Mouse (Mus musculus) cerebellum, adult 9-10 months (tissue): Measurements from ENCODE around the gene Pask.
"Not testable (repeated sequence)": the region's sequence is repeated elsewhere in the genome, so short reads cannot be mapped to it uniquely, and the experiment has no call there.

Experiments used
- DNase-seq: peaks from one replicate; pipeline ENCODE4 v3.0.0; 2022

Pask gene

DNA sequence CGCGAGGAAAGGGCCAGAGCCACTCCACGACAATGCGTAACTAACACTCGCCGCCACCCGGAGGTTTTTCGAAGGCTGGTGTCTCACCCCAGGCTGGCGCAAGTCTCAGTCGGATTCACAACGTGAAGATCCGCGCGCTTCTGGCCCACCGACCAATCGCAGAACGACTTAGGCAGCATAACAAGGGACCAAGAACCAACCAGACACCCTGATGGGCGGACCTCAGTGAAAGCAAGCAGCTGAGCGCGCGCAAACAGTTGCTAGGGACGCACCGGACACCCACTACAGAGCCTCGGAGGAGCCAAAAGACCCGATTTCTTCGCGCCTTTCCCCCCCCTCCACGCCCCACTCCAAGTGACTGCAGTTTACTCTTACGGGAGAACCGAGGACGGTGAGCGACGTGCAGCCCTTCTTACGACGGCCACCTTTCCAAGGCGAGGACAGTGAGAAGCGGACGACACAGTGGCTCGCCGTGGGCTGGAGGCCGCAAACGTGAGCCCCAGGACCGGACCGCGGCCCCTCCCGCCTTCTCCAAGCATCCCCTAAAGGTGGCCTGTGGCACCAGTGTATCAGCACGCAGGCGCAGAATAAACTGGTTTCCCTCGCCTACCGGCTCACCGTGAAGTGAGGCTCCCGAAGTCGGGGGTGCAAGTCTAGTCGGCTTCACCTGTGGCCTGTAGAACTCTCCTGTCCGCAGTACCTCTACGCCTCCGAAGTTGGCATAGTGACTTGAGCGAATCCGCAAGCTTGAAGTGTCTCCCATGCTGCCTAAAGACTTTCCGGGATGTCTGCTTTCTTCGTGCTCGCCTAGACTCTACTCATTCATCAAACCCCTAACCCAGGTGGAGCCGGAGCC is at the start of gene Pask, which contains the start of gene Ppp1r7:
Pask (minus strand) TSS at position 835 of the 856 bp plus-strand sequence.
Ppp1r7 (plus strand) TSS at position 207 of the 856 bp plus-strand sequence.
- peak; percentile 95 for DNase-seq

DNA sequence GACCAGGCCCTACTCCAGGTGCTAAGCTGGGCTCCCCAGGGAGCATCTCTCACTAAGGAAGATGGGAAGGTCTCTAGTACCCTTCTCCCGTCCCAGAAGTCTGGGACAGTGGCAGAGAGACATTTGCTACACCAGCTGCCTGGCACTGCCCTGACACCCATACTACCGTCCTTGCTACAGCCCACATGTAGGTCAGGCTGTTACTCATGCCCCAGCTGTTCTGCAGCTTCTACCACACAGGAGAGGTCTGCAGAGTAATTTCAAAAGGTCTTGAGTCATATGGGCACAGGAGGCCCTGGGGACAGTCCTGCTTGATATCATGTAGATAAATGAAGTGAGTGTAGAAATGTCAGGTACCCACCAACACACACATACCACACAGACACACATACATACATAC is 45.6 kb upstream of the Pask start:
- no peak for DNase-seq

DNA sequence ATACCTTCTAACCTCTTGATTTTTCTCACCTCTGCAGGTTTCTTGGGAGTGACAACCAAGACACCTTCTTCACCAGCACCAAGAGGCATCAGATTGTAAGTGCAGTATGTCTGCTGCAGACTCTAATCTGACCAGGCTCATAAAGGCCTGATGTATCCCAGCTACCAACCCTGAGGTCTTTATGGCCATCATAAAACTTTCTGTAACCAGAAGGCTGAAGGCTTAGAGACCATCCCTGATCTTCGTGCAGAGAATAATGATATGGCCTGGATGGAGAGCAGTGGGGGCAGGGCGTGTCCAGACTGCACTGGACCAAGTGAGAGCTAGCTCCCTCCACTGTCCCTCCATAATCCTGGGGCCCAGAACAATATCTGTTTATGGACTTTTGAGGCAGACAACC is 43.9 kb upstream of the Pask start:
- DNase-seq: no peak

DNA sequence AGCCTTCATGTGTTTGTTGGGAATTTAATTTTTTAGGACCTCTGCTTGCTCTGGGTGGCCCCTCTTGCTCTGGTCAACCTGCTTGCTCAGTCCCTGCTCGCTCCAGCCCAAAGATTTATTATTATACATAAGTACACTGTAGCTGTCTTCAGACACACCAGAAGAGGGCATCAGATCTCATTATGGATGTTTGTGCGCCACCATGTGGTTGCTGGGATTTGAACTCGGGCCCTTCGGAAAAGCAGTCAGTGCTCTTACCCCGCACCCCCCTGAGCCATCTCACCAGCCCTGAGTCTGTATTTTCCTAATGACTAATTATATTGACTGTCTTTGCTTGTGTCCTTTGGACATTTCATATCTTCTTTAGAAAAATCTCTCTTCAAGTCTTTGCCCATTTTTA is 35.8 kb upstream of the Pask start:
- DNase-seq: no peak

DNA sequence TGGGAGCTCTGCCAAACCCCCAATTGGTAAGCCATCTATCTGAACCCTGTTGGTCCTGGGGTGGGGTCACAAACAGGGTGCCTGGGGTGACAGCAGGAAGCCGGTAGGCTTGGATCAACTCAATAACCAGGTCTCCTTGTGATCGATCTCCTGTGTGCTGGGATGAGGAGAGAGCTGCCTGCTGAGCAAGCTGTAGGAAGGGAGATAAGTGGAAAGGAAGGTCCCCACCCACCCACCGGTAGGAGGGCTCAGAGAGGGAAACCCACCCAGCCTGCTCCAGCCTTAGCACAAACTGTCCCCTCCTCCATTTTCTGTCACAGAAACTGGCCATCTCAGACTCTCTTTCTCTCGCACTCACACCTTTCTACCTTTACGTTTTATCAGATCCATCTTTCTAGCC is 34.0 kb upstream of the Pask start:
- DNase-seq: no peak

DNA sequence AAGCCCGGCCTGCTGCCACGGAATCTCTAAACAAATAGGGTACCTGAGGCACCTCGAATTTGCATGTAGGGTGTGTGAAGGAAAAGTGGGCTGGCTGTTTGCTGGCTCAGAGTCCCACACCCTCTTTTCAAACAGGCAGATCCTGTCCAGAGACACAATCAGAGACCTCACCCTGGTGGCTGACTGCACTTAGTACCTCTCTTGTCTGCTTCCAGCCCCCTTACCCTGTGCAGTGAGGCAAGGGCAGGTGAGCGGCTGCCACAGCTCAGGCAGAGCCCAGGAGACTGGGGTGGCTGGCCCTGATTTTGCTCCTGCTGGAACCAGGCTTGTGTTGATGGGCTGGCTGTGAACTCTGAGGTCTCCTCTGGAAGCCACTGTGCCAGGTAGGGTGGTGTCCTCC is 30.4 kb upstream of the Pask start, which contains the start of gene Ano7:
Ano7 (plus strand) TSS at position 266 of the 400 bp plus-strand sequence.
- DNase-seq: no peak

DNA sequence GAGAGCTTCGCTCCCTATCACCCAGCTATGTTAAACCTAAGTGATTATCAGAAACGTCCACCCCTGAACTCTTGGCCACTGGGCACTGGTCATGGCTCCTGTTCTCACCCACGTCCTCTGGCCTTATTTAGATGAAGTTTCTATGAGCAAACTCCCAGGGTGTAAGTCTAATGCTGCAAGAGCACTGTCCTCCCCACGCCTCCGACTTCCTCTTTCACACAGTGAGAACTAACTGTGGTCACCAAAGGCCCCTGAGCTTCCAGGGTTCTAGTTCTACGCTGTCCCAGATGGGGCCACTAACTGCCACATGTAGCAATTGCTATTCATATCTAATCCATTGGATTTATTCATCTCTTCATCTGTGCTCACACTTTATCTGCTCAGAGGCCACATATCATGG is 22.4 kb upstream of the Pask start:
- no peak for DNase-seq

DNA sequence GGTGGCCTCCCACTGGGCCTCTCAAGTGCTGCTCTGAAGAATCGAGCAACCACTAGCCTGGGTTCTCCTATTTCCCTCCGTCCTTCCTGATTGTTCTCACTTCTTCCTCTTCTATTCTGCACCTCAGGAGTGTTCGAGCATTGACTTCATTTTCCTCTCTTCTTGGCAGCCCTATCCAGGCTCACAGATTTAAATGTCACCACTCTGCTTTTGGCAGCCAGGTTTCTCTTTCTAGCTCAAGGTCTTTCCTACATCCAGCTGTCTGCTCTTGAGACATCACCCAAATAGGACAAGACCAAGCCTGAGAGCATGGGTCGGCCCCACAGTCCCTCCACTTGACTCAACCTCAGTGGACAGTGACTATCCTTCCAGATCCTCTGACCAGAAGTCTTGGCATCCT is 19.4 kb upstream of the Pask start:
- no peak for DNase-seq

DNA sequence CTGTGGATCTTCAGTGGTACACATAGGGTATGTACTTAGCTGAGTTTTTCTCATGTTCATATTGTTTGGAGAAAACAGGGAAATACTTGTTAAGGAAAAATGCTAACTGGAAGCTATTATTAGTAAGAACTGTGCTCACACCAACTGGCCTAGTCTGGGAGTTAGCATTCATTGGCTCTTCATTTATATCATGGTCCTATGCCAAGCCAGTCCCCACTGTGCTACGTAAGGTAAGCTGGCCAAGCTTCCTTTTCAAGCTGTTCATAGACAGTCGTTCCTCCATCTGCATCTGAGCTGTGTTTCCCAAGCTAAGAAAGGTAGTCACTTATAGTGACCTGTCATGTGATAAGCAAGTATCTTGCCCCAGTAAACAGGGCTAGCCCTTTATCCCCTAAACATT is 9.4 kb upstream of the Pask start:
- peak; percentile 84 for DNase-seq

DNA sequence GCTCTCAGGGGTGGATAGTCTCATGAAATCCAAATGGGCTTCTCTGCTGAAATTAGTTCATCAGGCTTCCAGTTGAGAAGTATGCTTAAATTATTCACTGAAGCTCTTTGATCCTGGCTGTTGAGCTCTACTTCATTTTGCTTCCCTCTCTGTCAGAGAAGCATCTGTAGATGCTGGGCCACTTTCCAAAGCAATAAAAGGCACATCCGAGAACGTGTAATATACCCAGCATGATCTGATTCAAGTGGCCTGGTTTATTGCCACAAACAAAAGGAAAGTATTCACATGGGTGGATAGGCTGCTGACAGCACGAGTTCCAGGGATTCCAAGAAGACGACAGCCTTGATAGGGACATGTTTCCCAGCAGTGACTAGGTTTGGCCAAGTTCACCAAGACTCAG is 6.4 kb upstream of the Pask start:
- DNase-seq: no peak

DNA sequence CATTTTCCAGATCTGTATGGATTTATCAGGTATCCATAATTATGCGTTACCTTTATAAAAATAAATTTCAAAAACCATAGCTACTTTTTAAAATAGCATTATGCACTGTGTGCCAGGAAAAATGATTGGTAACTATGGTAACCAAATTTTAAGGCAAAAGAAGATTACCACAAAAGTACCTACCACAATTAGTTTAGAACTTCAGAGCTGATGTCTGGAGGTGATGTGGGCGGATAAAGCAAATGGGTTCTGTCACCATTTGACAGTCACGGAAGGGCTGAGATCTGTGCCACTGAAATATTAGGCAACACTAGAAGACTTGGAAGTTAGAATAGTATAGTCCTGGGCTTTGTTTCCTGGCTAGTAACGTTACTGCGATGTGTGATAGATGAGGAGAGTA is 3.9 kb upstream of the Pask start:
- no peak for DNase-seq

DNA sequence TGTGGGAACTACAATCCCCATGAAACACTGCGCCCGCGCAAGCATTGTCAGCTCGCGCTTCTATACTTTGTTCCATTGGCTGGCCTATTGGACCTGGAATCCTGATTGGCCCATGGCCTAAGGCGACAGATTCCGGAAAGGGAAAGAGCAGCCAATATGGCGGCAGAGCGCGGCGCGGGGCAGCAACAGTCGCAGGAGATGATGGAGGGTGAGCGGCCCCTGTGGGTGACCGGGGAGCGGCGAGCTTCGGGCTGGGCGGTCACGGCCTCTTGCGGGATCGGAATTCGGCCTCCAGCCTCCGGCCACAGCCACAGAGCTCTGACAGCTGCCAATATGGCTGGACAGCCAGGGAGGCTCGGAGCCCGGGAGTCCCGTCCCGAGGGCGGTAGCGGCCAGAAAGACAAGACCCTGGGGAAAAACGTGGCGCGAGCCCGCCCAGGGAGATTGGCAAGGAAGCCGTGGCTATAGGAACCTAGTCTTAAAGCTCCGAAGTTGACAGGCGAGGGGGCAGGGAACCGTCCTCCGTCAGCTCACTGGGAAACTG is 294 bp upstream of the Pask start:
- peak; percentile 95 for DNase-seq

DNA sequence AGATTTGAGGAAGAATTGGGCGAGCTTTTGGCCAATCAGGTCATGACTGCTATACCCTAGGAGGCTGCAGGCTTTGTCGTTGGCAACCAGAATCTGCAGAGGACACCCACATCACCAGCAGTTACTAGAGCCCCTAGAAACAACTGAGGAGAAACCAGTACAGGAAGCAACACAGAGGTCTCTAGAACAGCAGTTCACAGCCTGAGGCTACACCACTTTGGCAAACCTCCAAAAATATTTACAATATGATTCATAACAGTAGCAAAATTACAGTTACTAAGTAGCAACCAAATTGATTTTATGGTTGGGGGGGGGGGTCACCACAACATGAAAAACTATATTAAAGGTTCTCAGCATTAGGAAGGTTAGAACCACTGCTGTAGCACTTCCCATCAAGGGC is 8.7 kb downstream of the Pask start:
- no peak for DNase-seq

DNA sequence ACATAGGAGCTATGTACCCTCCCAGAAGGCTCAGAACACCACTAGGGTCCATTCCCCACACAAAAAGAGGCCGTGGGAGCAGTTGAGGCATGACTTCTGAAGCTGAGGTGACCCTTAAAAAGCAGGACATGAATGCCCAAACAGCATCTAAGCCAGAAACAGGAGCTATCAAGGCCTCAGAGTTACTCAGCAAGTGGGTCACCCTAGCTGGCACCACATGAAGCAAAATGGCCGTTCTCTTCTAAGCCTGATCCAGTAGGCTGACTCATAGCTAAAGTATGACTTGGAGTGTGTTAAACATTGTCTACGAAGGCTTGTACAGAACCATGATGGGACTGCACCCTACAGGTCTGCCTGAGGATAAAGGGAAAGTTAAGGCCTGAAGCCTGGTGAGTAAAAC is 16.8 kb downstream of the Pask start:
- DNase-seq: no peak

DNA sequence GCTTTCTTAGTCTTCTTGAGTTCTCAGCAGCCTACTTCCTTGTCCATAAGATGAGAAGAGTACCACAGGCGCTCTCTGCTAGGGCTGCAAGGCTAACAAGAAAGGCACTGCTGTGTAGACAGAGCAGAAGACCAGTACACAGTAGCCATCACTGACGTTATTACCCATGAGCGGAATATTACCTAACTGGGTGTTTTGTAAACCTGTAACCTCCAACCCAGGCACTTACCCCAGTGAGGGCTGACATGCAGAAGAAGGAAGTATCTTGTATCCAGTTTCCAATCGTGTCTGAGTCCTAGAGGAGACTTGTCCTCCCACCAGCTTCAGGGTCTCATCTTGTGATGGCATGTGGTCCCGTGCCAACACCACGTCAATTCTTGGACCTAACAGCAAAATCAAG is 19.3 kb downstream of the Pask start:
- no peak for DNase-seq

DNA sequence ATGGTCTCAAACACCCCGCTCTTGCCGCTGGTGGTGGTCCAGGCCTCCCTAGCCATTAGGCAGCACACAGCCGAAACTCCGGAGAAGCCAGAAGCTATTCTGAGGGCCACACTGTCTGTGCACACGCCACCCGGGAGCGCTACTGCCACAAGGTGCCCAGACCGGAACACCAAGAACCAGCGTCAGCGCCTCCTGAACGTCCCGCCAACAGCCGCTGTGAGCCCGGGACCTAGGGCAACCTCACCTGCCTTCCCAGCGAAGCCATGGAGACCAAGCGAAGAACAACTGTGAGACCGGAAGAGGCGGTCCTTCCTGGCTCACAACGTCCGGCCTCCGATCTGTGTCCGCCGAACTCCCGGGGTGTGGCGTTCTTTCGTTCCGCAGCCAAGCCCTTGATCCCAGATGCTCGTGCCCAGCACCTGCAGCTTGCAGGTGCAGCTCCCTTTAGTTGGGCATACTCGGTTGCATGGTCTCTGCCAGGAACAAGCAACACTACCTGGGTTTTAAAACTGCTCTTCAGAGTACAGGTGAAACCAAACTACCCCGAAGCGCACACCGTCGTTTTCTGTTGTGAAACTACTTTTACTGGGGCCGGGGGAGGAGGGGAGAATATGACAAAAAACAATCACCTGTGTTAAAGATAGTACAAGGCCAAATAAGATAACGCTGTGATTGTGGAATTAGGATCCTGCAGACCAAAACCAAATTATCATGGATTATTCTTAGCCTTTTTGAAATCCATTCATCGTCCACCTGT is 37.5 kb downstream of the Pask start, which contains the start of gene Mterf4:
Mterf4 (minus strand) TSS at position 335 of the 757 bp plus-strand sequence.
- DNase-seq: peak; percentile 82

DNA sequence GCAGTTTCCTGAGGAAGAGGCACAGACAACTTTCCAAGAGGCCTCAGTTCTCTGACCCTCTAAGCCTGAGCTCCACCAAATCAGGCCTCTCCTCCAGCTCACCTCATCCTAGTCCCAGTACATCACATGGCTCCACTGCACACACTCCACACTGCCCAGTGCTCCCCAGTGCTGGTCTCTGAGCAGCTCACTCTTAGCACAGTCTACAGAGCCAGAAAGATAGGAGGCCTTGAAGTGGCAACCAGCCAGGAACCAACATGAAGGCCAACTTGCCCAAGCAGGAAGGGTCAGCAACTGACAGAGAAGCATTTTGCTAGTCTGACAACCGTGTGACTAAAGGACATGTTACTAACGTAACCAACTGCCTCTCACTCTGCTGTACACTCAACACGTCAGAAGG is 42.7 kb downstream of the Pask start:
- DNase-seq: no peak

DNA sequence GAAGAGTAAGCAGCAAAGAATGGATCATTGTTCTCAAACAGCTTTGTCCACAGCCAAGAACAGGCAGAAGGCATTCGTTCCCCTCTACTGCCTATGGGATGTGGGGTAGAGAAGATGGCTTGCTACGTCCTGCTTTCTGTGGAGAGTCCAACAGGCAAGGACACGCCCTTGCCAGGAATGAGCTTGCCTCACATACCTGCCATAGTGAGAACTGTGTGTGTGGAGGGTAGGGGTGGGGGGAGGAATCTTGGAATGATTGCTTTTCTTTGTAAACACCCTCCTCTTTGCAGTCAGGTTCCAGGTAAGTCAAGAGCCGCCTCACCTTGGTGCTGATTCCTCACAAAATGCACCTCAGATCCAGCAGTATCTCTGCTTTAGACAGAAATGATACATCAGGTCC is 43.5 kb downstream of the Pask start:
- no peak for DNase-seq

DNA sequence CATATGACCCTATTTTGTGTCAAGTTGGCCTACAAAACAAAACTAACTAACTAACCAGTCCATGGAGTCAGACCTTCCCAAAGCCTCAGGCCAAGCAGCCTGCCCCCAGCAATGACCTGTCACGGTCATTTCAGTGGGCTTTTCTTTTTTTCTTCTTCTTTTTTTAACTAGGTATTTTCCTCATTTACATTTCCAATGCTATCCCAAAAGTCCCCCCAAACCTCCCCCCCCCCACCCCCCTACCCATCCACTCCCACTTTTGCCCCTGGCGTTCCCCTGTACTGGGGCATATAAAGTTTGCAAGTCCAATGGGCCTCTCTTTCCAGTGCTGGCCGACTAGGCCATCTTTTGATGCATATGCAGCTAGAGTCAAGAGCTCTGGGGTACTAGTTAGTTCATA is 48.8 kb downstream of the Pask start:
- not testable (repeated sequence) for DNase-seq

DNA sequence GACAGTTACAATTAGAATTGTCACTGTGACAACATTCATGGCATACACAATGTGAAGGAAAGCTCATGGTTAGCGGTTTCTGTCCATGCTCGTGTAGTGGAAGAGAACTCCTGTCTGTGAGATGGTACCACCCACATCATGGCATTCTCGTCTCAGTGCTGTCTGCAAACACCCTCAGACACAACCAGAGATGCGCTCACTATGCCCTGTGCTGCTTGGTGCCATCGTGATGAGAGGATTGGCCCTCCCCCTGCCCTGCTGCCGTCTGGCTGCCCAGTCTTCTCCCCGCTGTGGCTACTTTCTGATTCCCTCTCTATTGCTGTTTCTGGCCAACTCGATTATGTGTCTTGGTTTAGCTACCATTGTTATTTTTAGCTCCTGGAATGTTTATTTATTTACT is 51.3 kb downstream of the Pask start:
- no peak for DNase-seq

DNA sequence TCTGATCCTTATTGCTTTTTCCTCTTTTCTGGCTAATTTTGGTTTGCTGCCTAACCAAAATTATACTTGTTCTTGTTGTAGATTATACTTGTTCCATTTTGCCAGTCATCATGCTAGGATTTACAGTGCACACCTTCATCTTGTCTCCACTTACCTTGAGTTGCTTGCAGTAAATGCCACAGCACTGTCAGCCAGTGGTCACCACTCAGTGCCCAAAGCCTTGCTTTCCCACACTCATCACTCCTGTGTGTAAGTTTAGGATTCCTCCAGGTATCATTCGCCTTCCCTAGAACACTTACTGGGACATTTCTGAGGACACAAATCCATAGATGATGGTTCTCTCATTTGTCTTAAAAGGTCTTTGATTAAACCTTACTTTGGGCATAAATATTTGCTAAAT is 51.7 kb downstream of the Pask start:
- no peak for DNase-seq

DNA sequence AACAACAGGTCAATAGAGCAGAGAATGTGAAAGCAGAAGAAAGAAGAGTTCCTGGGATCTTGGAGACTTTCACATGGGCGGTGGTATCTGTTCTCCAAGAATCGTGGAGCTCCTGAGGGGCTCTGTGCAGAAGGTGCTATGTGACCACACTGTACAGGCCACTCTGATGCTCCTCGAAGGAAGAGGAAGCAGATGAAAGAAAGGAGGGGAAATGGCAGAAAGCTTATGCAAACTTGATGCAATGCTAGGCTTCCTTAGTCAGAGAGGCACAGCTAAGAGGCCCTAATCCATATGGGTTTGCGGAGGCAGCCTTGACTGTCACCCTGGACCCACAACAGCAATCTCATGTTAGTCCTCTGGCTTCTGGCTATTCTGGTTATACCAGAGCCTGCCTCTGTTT is 52.3 kb downstream of the Pask start:
- no peak for DNase-seq

DNA sequence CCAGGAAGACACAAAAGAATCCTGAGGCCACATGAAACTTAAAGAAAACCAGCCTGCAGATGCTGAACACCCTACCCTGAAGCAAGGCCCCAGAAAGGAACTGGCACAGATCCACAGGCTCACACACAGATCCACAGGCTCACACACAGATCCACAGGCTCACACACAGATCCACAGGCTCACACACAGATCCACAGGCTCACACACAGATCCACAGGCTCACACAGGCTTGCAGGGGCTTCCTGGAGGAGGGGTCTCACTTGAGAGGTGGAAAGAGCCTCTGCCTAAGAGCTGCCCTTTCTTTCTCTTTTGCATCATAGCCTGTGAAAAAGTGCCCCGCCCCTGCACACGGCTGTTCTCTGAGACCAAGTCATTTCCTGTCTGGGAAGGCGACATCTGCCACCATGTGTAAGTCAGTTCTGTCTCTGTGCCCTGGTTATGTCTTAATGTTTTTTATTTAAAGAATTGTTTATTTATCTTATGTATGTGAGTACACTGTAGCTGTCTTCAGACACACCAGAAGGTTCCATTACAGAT is 53.5 kb downstream of the Pask start:
- DNase-seq: no peak

DNA sequence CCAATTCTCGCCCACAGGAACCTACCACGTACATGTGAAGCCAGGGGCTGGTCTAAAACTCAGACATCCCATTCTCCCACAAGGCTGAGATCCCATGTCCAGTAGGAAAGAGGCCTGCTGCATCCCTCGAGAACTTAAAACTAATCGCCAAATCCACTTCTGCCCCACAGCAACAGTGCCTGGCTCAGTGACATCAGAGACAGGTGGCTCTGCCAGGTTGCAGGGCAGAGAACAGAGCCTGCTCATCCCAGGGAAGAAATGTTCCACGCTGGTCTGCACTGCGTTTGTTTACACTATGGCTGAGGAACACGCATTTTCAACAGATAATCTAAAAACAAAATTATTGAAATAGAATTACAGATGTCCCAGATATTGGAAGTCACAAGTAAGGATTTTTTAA is 66.2 kb downstream of the Pask start:
- DNase-seq: no peak
